Mouse (Mus musculus) common myeloid progenitor, adult 5-6 weeks (primary cell): ENCODE results near the gene Glyr1. TPM values are rescaled to one million over a fixed set of nuclear protein-coding genes. Genes with fewer than 3 reads are reported as not detected.

ENCODE experiments used
- ATAC-seq: replicated peaks from 2 replicates; pipeline ENCODE4 v1.8.0; 2016; ENCODE audit warnings: low read depth, mild to moderate bottlenecking, moderate TSS enrichment, inconsistent platforms; ENCODE audit not compliant: poor library complexity, severe bottlenecking
- total RNA-seq: library from RNA; stranded (forward); fragments of 200-1000, 187-1606 nt; gene quantifications from 2 replicates; pipeline ENCODE4 v1.2.3, GENCODE M21; 2017

Gene Glyr1
- total RNA-seq, 1 experiment from 2014 or later: 95.6 TPM

DNA sequence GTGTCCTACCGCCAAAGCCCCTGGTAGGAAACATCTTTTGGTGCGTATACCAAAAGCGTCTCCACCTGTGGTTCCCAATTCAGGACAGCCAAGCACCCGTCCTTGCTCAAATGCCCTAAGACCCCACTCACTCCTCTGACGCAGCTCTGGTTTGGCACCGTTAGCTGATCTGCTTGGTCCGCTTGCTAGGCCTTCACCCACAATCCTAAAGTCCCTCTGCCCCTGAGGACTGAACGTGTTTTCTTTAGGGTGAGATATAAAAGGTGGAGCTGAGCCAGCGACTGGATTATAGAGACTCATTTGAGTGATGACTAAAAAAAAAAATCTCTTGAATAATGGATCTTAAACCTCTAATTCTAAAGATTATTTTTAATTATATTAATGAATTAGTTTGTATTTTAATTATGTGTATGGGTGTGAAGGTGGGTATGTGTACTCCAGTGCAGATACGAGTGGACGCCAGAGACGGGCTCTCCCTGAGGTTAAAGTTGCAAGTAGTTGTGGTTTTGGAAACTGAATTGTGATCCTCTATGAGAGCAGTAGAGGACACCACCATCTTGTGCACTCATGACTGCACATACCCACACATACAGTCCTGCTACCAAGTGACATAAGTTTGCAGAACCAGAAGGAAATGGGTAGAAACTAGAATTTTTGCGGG, 84.8 kb downstream of the Glyr1 start:
- ATAC-seq: 0 out of 2 replicates have a peak, but pooled peaks have one; percentile 6

Other genes starting within 250 kb of the Glyr1 start
- not detected in 2 replicates for gene 4930562C15Rik, start 214.4 kb downstream of the Glyr1 start, total RNA-seq
- 19.6 and 25.8 TPM in 2 replicates for gene Ubald1, start 169.5 kb downstream of the Glyr1 start, total RNA-seq
- 11.2 and 13.5 TPM in 2 replicates for gene Mgrn1, start 163.6 kb downstream of the Glyr1 start, total RNA-seq
- gene Nudt16l1, start 111.1 kb downstream of the Glyr1 start, total RNA-seq: 11.5 and 17.5 TPM in 2 replicates
- 16.4 and 25.4 TPM in 2 replicates for gene Anks3, start 85.7 kb downstream of the Glyr1 start, total RNA-seq
- not detected in 2 replicates for gene Sept12, start 52.0 kb downstream of the Glyr1 start, total RNA-seq
- gene Smim22, start 42.6 kb downstream of the Glyr1 start, total RNA-seq: not detected in 2 replicates
- 6.7 and 10.7 TPM in 2 replicates for gene Rogdi, start 36.3 kb downstream of the Glyr1 start, total RNA-seq
- 50.9 and 67.4 TPM in 2 replicates for gene Ubn1, start 194 bp upstream of the Glyr1 start, total RNA-seq
- 0.10 TPM in 1 of 2 replicates, not detected in the other for gene Ppl, start 82.6 kb upstream of the Glyr1 start, total RNA-seq
- not detected in 2 replicates for gene Sec14l5, start 97.2 kb upstream of the Glyr1 start, total RNA-seq
- 36.0 and 38.9 TPM in 2 replicates for gene Nagpa, start 154.1 kb upstream of the Glyr1 start, total RNA-seq
- not detected in 2 replicates for gene AU021092, start 172.4 kb upstream of the Glyr1 start, total RNA-seq
- gene Alg1, start 183.8 kb upstream of the Glyr1 start, total RNA-seq: 21.5 and 23.6 TPM in 2 replicates
- 16.9 and 30.5 TPM in 2 replicates for gene Eef2kmt, start 206.1 kb upstream of the Glyr1 start, total RNA-seq